Mouse (Mus musculus) heart, embryonic 15.5 days (tissue): ENCODE results near the gene St6gal1. TPM values are rescaled to one million over a fixed set of nuclear protein-coding genes. Genes with fewer than 3 reads are reported as not detected.

Experiments
- ATAC-seq: fragments of 200-750 bp; cut with Nextera tagmentation; replicated peaks from 2 replicates; pipeline ENCODE4 v1.8.0; 2017; ENCODE audit warnings: low read depth, moderate TSS enrichment; ENCODE audit not compliant: insufficient number of reproducible peaks, insufficient read depth, low FRiP score
- H3K27ac ChIP-seq: fragments of 300-500 bp; sonication (generic); 2 replicates; pipeline ENCODE4 v1.5.1; 2015; ENCODE audit warnings: mild to moderate bottlenecking, inconsistent platforms
- H3K27me3 ChIP-seq: fragments of 300-500 bp; sonication (generic); 2 replicates; pipeline ENCODE4 v1.6.1; 2015; ENCODE audit warnings: inconsistent platforms
- H3K36me3 ChIP-seq: fragments of 300-500 bp; sonication (generic); 2 replicates; pipeline ENCODE4 v1.6.1; 2015; ENCODE audit warnings: mild to moderate bottlenecking, inconsistent platforms
- H3K4me1 ChIP-seq: fragments of 300-500 bp; sonication (generic); replicated peaks from 2 replicates; pipeline ENCODE4 v1.6.1; 2015; ENCODE audit warnings: inconsistent platforms
- H3K4me2 ChIP-seq: fragments of 300-500 bp; sonication (generic); 2 replicates; pipeline ENCODE4 v1.6.1; 2015; ENCODE audit warnings: inconsistent platforms, mild to moderate bottlenecking, moderate library complexity
- H3K4me3 ChIP-seq: fragments of 300-500 bp; sonication (generic); 2 replicates; pipeline ENCODE4 v1.5.1; 2015; ENCODE audit warnings: mild to moderate bottlenecking, inconsistent platforms
- H3K9ac ChIP-seq: fragments of 300-500 bp; sonication (generic); 2 replicates; pipeline ENCODE4 v1.6.1; 2015; ENCODE audit warnings: mild to moderate bottlenecking, inconsistent platforms
- H3K9me3 ChIP-seq: fragments of 300-500 bp; sonication (generic); replicated peaks from 2 replicates; pipeline ENCODE4 v1.6.1; 2016; ENCODE audit warnings: inconsistent platforms
- WGBS: fragments of 180-500 bp; shearing (Covaris S2); methylation state at CpG from one replicate; pipeline ENCODE4 v1.1.7; 2015; ENCODE audit warnings: mixed read lengths; 5-methylcytosine and 5-hydroxymethylcytosine counted together
- polyA plus RNA-seq: library from polyadenylated mRNA; unstranded; fragments of >200 nt; fragmentation: Nextera tagmentation; extraction: Ambion mirVana; gene quantifications from 2 replicates; pipeline ENCODE4 v1.2.1, GENCODE M21; 2015

St6gal1 gene
- polyA plus RNA-seq, 1 experiment from 2014 or later = 14.8 TPM

GRCm38 (mm10) chr16:23401959-23402358 lies 177.4 kb downstream of the St6gal1 start:
- no peak overlapping the region for H3K9ac ChIP-seq
- no peaks in the 10 kb centered on the region for H3K27me3 ChIP-seq
- H3K27ac ChIP-seq = no peak overlapping the region
- H3K4me1 ChIP-seq = peaks cover 5% of the 10 kb centered on the region
- H3K4me2 ChIP-seq = no peak overlapping the region
- no peak overlapping the region for H3K4me3 ChIP-seq
- no peaks in the 10 kb centered on the region for H3K36me3 ChIP-seq
- WGBS = 67% methylated on average over 3 of the region's 3 CpGs
- no peak for ATAC-seq
- H3K9me3 ChIP-seq = no peaks in the 10 kb centered on the region

- no peak for ATAC-seq
- Histone ChIP-seq H3K27ac (no peak overlapping the region), H3K4me3 (no peak overlapping the region), H3K36me3 (no peaks in the 10 kb centered on the region), H3K27me3 (no peaks in the 10 kb centered on the region), H3K9ac (no peak overlapping the region), H3K4me1 (peaks cover 5% of the 10 kb centered on the region), H3K4me2 (no peak overlapping the region), H3K9me3 (no peaks in the 10 kb centered on the region)
- WGBS = 26% methylated on average over 8 of the region's 8 CpGs
These were observed 178.6 kb downstream of the St6gal1 start for GRCm38 (mm10) chr16:23403008-23403755.

Other genes starting within 250 kb of the St6gal1 start
- 0.08 and 0.19 TPM in 2 replicates for gene Kng2, start 195.3 kb upstream of the St6gal1 start, polyA plus RNA-seq
- gene Kng1, start 166.9 kb upstream of the St6gal1 start, polyA plus RNA-seq = 0.54 and 4.3 TPM in 2 replicates
- gene Eif4a2, start 117.3 kb upstream of the St6gal1 start, polyA plus RNA-seq = 155 and 160 TPM in 2 replicates
- gene Rfc4, start 97.0 kb upstream of the St6gal1 start, polyA plus RNA-seq = 71.6 and 74.4 TPM in 2 replicates
- 0.10 TPM in 1 of 2 replicates, not detected in the other for gene Adipoq, start 78.2 kb upstream of the St6gal1 start, polyA plus RNA-seq
- not detected in 2 replicates for gene Rtp1, start 204.4 kb downstream of the St6gal1 start, polyA plus RNA-seq